1 mouse cellular context compared by ENCODE assay signal in genomic region chr7:19459144-19459870, GRCm38 (mm10).
TF ChIP-seq lines count a peak whose summit lies in the region.

No protein-coding gene starts in this region.

TF ChIP-seq in MEL, 35 proteins besides CTCF, POLR2A, EP300 and RAD21:
- TF ChIP-seq MYB (IDR thresholded peaks at IDR 0.05; ENCODE audit: low read depth, low read length) (no peak), ZC3H11A (IDR thresholded peaks at IDR 0.05; ENCODE audit: low read depth, low read length) (no peak), USF1 (IDR thresholded peaks at IDR 0.05; ENCODE audit: low read depth, low read length) (no peak), JUND (IDR thresholded peaks at IDR 0.05; ENCODE audit: low read depth, low read length) (peak; percentile 93), POLR2AphosphoS5 (IDR thresholded peaks at IDR 0.05; ENCODE audit: borderline replicate concordance, low read depth, low read length) (no peak), NELFE (IDR thresholded peaks at IDR 0.05; ENCODE audit: low read depth, low read length) (no peak), MAFK (IDR thresholded peaks at IDR 0.05; ENCODE audit: borderline replicate concordance, low read depth, low read length) (no peak), MAZ (IDR thresholded peaks at IDR 0.05; ENCODE audit: low read depth, low read length) (peak; percentile 10; the same call in 1 of the 2 replicates), POLR2AphosphoS2 (IDR thresholded peaks at IDR 0.05; ENCODE audit: low read length) (no peak), UBTF (IDR thresholded peaks at IDR 0.05; ENCODE audit: borderline replicate concordance, insufficient read depth, low read depth, low read length) (no peak), MAX (IDR thresholded peaks at IDR 0.05; ENCODE audit: low read length) (0 out of 2 replicates have a peak, but pooled peaks have one; percentile 23)
